19 mouse cellular contexts compared by ENCODE assay signal in the genomic region with DNA sequence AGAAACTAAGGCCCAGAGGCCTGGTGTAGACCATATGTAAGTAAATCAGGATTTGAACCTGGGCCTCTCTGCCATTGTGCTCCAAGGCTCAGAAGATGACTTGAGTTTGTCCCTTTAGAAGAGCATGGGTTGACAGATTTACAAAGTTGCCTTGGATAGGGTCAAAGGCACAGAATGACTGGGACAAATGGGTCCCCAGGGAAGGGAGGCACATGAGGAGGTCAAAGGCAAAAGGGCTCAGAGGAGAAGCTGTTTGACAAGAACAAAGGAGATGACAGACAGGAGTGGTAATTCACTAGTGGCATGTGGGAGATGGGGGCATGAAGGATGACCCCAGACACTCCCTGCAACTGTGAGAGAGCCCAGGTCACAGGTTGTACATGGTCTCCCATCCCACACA.
"Had no signal": no experiment of that assay in that cellular context is flagged by ENCODE, and none has a peak within 500 bp of the region (broad histone marks: within the 10 kb centered on the region; RNA-seq: fewer than 3 reads in every experiment).

No protein-coding gene starts in this region.

- H3K27ac ChIP-seq: kidney, postnatal 0 days; layer of hippocampus, adult 2 months; limb, embryonic 10.5 days; limb, embryonic 13.5 days; liver, embryonic 12.5 days; liver, embryonic 15.5 days; macrophage; midbrain, embryonic 10.5 days; midbrain, embryonic 13.5 days had no signal

- H3K36me3 ChIP-seq: limb, embryonic 10.5 days; limb, embryonic 13.5 days; liver, embryonic 12.5 days; liver, embryonic 15.5 days; midbrain, embryonic 10.5 days; midbrain, embryonic 13.5 days had no signal

- H3K4me1 ChIP-seq: liver, embryonic 15.5 days; midbrain, embryonic 13.5 days had no signal

- DNase-seq: kidney, adult 2 months; kidney, postnatal 25 days; layer of hippocampus, adult 9-11 months; liver; lung, adult 18-20 months; retina, postnatal 1 day; thymus, adult 18-20 months; thymus, postnatal 36 days had no signal

- H3K4me2 ChIP-seq: limb, embryonic 13.5 days; liver, embryonic 12.5 days; liver, embryonic 15.5 days; midbrain, embryonic 13.5 days had no signal

- H3K4me3 ChIP-seq: layer of hippocampus, adult 2 months; limb, embryonic 10.5 days; limb, embryonic 13.5 days; liver, embryonic 12.5 days; liver, embryonic 15.5 days; midbrain, embryonic 10.5 days; midbrain, embryonic 13.5 days; myocyte had no signal

- H3K27me3 ChIP-seq: limb, embryonic 13.5 days; liver, embryonic 12.5 days; liver, embryonic 15.5 days; midbrain, embryonic 13.5 days had no signal

- H3K9me3 ChIP-seq: limb, embryonic 10.5 days; limb, embryonic 13.5 days; liver, embryonic 12.5 days; liver, embryonic 15.5 days; midbrain, embryonic 10.5 days; midbrain, embryonic 13.5 days had no signal

- H3K9ac ChIP-seq: limb, embryonic 13.5 days; liver, embryonic 12.5 days; liver, embryonic 15.5 days; midbrain, embryonic 13.5 days had no signal

- ATAC-seq: liver, embryonic 12.5 days; midbrain, embryonic 13.5 days; midbrain, embryonic 16.5 days had no signal
